Comparison of ENCODE assay signal across 9 mouse cellular contexts in the genomic region with DNA sequence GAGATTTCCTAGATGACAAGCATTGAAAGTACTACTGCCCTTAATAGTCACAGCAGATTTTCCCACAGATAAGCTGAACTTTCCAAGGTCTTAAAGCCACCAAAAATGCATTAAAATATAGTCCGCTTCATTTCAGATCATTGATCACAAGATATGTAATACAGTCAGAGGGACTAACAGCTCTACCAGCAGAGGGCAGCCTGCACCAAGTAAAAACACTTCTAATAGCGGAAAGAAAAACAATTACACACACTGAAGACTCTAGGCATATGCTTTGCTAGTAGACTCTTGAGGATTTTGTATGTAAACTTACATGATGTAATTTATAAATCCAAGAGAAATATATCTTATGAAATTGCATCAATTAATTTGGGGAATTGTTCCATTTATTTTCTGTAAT. TPM values are rescaled to one million over a fixed set of nuclear protein-coding genes. Genes with fewer than 3 reads are reported as not detected.
DNase-seq lines count a peak whose midpoint lies in the region; ATAC-seq lines count a peak whose summit lies in the region.
"Had no signal": no experiment of that assay in that cellular context is flagged by ENCODE, and none has a peak within 500 bp of the region (broad histone marks: within the 10 kb centered on the region; RNA-seq: fewer than 3 reads in every experiment).

No protein-coding gene starts in this region.

- H3K4me2 ChIP-seq in hindbrain, embryonic 11.5 days (replicated peaks; ENCODE audit: low read depth, low read length) = no peak overlapping the region
- no peak overlapping the region for H3K4me2 ChIP-seq in hindbrain, embryonic 12.5 days (replicated peaks)
- no peak overlapping the region for H3K4me2 ChIP-seq in midbrain, embryonic 15.5 days

- H3K27ac ChIP-seq in hindbrain, embryonic 11.5 days (ENCODE audit: low read depth, low read length) = no peak overlapping the region
- H3K27ac ChIP-seq in hindbrain, embryonic 12.5 days = no peak overlapping the region
- no peak overlapping the region for H3K27ac ChIP-seq in embryonic facial prominence, embryonic 10.5 days (replicated peaks)
- H3K27ac ChIP-seq in midbrain, embryonic 15.5 days = no peak overlapping the region

- no peak overlapping the region for H3K9ac ChIP-seq in hindbrain, embryonic 11.5 days (ENCODE audit: low read depth, low read length)
- no peak overlapping the region for H3K9ac ChIP-seq in hindbrain, embryonic 12.5 days
- no peak overlapping the region for H3K9ac ChIP-seq in midbrain, embryonic 15.5 days

- H3K4me3 ChIP-seq in hindbrain, embryonic 11.5 days (ENCODE audit: low read depth, low read length) = no peak overlapping the region
- no peak overlapping the region for H3K4me3 ChIP-seq in hindbrain, embryonic 12.5 days
- H3K4me3 ChIP-seq in embryonic facial prominence, embryonic 10.5 days = no peak overlapping the region
- H3K4me3 ChIP-seq in midbrain, embryonic 15.5 days = no peak overlapping the region
- H3K4me3 ChIP-seq: myocyte had no signal

- no peak for ATAC-seq in hindbrain, embryonic 11.5 days (ENCODE audit: low FRiP score)
- no peak for ATAC-seq in hindbrain, embryonic 12.5 days (ENCODE audit: low FRiP score)
- ATAC-seq in midbrain, embryonic 15.5 days (replicated peaks) = no peak

- DNase-seq in hindbrain, embryonic 11.5 days (ENCODE audit: low spot score) = peak; percentile 51
- peak; percentile 51 for DNase-seq in CD4-positive helper T cell, adult 2 months (ENCODE audit: low read depth, low spot score)
- peak; percentile 46 for DNase-seq in adrenal gland, adult 2 months
- peak; percentile 21 for DNase-seq in embryonic facial prominence, embryonic 10.5 days (ENCODE audit: low spot score)
- DNase-seq in layer of hippocampus, adult 11-12 months (ENCODE audit: low spot score) = peak; percentile 73
- DNase-seq in retina, embryonic 14.5 days (ENCODE audit: low spot score) = peak; percentile 68

- no peaks in the 10 kb centered on the region for H3K9me3 ChIP-seq in hindbrain, embryonic 11.5 days (ENCODE audit: control insufficient read depth, low read length)
- H3K9me3 ChIP-seq in hindbrain, embryonic 12.5 days (replicated peaks) = no peaks in the 10 kb centered on the region
- H3K9me3 ChIP-seq in embryonic facial prominence, embryonic 10.5 days = no peaks in the 10 kb centered on the region
- H3K9me3 ChIP-seq in midbrain, embryonic 15.5 days = no peaks in the 10 kb centered on the region

- 77% methylated on average over 2 of the region's 2 CpGs for WGBS in hindbrain, embryonic 11.5 days
- 80% methylated on average over 2 of the region's 2 CpGs for WGBS in hindbrain, embryonic 12.5 days
- WGBS in embryonic facial prominence, embryonic 10.5 days = 76% methylated on average over 2 of the region's 2 CpGs
- 76% methylated on average over 2 of the region's 2 CpGs for WGBS in midbrain, embryonic 15.5 days

- H3K4me1 ChIP-seq in hindbrain, embryonic 11.5 days (replicated peaks; ENCODE audit: control insufficient read depth, insufficient read depth, low read length) = no peaks in the 10 kb centered on the region
- H3K4me1 ChIP-seq in hindbrain, embryonic 12.5 days = no peaks in the 10 kb centered on the region
- H3K4me1 ChIP-seq in embryonic facial prominence, embryonic 10.5 days = no peaks in the 10 kb centered on the region
- H3K4me1 ChIP-seq in midbrain, embryonic 15.5 days = no peaks in the 10 kb centered on the region

- H3K27me3 ChIP-seq in hindbrain, embryonic 11.5 days (ENCODE audit: control insufficient read depth, insufficient read depth, low read length) = no peaks in the 10 kb centered on the region
- no peaks in the 10 kb centered on the region for H3K27me3 ChIP-seq in hindbrain, embryonic 12.5 days
- no peaks in the 10 kb centered on the region for H3K27me3 ChIP-seq in embryonic facial prominence, embryonic 10.5 days (replicated peaks; ENCODE audit: low read depth, poor library complexity, severe bottlenecking)
- no peaks in the 10 kb centered on the region for H3K27me3 ChIP-seq in midbrain, embryonic 15.5 days (replicated peaks)

- peaks cover 8% of the 10 kb centered on the region; the same call in 1 of the 2 replicates for H3K36me3 ChIP-seq in hindbrain, embryonic 11.5 days (ENCODE audit: control insufficient read depth, insufficient read depth, low read length)
- H3K36me3 ChIP-seq in hindbrain, embryonic 12.5 days = peaks cover 42% of the 10 kb centered on the region
- H3K36me3 ChIP-seq in embryonic facial prominence, embryonic 10.5 days (replicated peaks) = peaks cover 96% of the 10 kb centered on the region
- peaks cover 20% of the 10 kb centered on the region; the same call in 1 of the 2 replicates for H3K36me3 ChIP-seq in midbrain, embryonic 15.5 days (replicated peaks)

RNA-seq across cellular contexts. Expression of a gene that starts 45.6 kb away (rescaled TPM):
- polyA plus RNA-seq in hindbrain, embryonic 11.5 days (2014; fragmentation: Nextera tagmentation; extraction: Ambion mirVana) = 88.0 and 91.7 TPM in 2 replicates
- 61.4 and 61.9 TPM in 2 replicates for polyA plus RNA-seq in hindbrain, embryonic 12.5 days (2016; fragmentation: Nextera tagmentation; extraction: Ambion mirVana)
- 10 to 100 TPM; 24.0 to 26.7 TPM for total RNA-seq in adrenal gland, adult 2 months (2021)
- 8.4 and 10.1 TPM in 2 replicates for polyA plus RNA-seq in adrenal gland, adult 2 months (2012; rRNA removed)
- polyA plus RNA-seq in embryonic facial prominence, embryonic 10.5 days (2016; fragmentation: Nextera tagmentation; extraction: Ambion mirVana) = 109 and 113 TPM in 2 replicates
- polyA plus RNA-seq in midbrain, embryonic 15.5 days (2015; fragmentation: Nextera tagmentation; extraction: Ambion mirVana) = 47.6 and 50.4 TPM in 2 replicates

RNA-seq across cellular contexts. Expression of a gene that starts 51.1 kb away (rescaled TPM):
- 0.11 and 0.13 TPM in 2 replicates for polyA plus RNA-seq in hindbrain, embryonic 11.5 days (2014; fragmentation: Nextera tagmentation; extraction: Ambion mirVana)
- 0.09 and 0.14 TPM in 2 replicates for polyA plus RNA-seq in hindbrain, embryonic 12.5 days (2016; fragmentation: Nextera tagmentation; extraction: Ambion mirVana)
- total RNA-seq in adrenal gland, adult 2 months (2021) = 1 to 10 TPM in 1 of 2 experiments, under 1 TPM in 1; 0.95 to 1.1 TPM
- 0.13 and 0.20 TPM in 2 replicates for polyA plus RNA-seq in adrenal gland, adult 2 months (2012; rRNA removed)
- 0.26 and 0.37 TPM in 2 replicates for polyA plus RNA-seq in embryonic facial prominence, embryonic 10.5 days (2016; fragmentation: Nextera tagmentation; extraction: Ambion mirVana)
- polyA plus RNA-seq in midbrain, embryonic 15.5 days (2015; fragmentation: Nextera tagmentation; extraction: Ambion mirVana) = 0.22 and 0.41 TPM in 2 replicates

Comparison
In these comparisons a context has a peak if more than half of its experiments do, and no peak if none do; other contexts are left out.
1. DNase-seq: peak in every context shown above with its lines; median percentile 73 in layer of hippocampus, adult 11-12 months; 68 in retina, embryonic 14.5 days; 51 in hindbrain, embryonic 11.5 days; 51 in CD4-positive helper T cell, adult 2 months; 46 in adrenal gland, adult 2 months; 21 in embryonic facial prominence, embryonic 10.5 days.